Mouse (Mus musculus): ENCODE results near the gene Cabin1.

Gene Cabin1

DNA sequence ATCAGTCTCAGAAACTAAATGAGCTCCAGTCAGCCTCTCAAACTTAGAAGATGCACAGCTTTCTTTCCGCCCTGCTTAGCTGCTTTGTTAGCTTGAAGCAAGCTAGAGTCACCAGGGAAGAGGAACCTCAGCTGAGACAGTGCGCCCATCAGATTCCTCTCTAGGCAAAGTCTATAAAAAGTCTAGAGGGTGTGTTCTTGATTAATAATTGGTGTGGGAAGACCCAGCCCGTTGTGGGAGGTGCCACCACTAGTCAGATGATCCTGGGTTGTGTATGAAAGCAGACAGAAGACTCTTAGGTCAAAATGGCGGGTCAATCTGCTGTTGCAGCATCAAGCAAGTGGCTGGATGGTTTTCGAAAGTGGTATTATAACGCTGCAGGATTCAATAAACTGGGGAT, 2.7 kb upstream of the Cabin1 start:
- DNase-seq (ENCODE audit: low spot score) = no peak

DNA sequence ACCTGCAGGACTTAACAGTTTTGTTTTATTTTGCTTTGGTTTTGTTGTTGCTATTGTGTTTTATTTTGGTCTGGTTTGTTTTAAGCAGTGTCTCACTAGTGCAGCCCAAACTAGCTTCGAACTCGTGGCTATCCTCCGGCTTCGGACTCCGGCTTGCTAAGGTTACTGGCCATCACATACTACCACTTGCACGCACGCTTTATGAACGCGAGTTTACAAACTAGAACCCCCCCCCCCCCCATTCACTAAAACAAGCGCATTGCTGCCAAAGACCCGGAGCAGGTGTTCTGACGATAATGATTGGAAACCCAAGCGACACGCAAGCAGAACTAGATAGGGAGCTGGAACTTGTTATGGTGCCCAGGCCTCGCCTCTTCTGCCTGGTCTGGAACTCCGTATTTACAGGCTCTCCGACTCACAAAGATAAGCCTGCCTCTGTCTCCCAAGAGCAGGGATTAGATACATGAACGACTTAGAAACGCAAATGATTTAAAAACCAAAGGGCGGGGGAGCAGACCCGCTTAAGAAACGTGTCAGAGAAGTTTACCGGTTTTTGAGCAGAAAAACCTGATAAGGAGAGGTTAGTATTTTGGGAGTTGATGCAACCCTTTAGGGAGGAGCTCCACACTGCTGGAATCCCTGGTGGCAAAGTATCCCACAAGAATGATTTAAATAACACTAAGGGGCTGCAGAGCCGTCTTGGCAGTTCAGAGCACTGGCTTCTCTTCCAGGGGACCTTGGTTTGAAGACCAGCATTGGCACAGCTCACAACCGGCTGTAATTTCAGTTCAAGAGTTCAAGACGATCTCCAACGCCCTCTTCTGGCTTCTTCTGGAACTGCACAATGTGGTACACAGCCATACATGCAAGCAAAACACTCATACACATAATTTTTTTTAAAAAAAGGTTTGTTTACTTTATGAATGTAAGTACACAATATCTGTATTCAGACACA, 655 bp upstream of the Cabin1 start:
- no peak for DNase-seq (ENCODE audit: low spot score)

DNA sequence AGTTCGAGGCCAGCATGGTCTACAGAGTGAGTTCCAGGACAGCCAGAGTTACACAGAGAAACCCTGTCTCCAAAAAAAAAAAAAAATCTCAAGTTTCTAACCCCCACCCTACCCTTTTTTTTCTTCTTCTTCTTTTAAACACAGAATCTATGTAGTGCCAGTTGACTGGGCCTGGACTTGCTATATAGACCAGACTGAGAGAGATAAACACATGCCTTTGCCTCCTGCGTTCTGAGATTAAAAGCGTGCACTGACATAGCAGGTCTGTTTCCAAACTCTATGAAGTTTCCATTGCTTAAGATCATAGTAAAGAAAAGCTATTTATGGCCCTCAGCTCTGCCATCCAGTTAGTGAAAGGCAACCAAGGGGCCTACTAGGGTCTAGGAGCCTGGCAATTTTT, 1.7 kb downstream of the Cabin1 start:
- no peak for DNase-seq (ENCODE audit: low spot score)

DNA sequence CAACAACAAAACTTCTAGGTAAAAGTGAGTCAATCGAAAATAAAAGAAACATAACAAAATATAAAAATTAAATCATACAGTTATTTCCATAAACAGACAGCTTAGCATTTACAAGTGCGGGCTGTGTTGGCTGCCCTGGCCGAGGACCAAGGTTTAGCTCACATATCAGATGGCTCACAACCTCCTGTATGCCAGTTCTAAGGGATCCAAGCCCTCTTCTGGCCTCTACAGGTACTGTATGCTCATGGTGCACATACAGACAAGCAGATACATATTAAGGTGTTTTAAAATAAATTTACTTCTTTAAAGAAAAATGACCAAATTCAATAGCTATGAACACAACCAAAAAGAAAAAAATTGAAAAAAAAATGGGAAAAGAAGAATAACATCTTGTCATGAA, 3.8 kb downstream of the Cabin1 start:
- no peak for DNase-seq (ENCODE audit: low spot score)

DNA sequence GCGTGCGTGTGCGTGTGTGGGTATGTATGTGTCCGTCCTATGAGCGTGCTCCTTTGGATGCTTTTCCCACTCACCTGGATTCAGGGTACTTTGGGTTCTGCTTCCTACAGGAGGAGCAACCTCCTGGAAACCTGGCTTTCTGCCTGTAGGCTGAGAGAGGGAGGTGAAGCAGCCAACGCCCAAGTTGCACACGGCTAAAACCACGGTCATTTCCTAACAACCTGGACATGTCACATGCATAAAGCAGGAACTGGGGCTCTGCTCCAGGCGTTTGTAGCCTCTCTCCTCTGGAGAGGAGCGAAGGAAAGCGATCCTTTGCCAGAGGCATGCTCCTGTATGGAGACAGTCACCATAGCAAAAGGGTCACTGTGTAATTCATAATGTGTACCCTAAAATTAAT, 7.4 kb downstream of the Cabin1 start:
- DNase-seq (ENCODE audit: low spot score) = no peak

DNA sequence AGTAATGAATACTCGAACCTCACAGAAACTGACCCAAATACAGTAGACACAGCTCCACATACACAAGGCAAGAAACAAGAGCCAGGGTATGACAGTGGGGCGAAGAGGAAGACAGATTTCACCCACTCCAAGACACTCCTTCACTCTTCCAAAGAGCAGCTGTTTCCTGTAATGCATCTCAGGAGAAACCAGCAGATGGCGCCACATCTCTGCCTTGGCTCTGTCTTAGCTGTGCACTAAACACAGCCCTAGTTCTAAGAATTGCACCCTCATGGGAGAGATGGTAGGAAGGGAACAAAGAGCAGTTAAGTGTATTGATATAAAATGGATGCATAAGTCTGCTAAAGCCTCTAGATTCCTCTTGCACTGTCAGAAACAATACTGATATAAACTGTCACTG, 20.1 kb downstream of the Cabin1 start:
- DNase-seq (ENCODE audit: low spot score) = peak; percentile 85

DNA sequence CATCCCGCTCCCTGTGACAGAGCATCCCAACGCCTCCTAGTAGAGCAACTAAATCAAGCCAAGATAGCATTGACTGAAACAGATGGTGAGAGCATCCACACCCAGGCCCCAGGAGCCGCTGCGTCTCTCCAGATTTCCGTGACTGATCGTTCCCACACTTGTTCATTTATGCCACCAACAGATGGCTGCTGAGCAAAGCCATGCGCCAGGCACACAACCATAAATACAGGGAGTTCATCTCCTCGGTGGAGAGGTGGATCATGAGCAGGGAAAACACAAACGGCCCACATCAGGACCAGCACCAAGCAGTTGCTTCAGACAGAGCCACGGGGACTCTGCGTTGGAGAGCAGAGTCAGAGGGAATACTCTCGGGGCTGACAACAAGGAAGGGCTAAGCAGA, 20.8 kb downstream of the Cabin1 start:
- DNase-seq (ENCODE audit: low spot score) = peak; percentile 67

DNA sequence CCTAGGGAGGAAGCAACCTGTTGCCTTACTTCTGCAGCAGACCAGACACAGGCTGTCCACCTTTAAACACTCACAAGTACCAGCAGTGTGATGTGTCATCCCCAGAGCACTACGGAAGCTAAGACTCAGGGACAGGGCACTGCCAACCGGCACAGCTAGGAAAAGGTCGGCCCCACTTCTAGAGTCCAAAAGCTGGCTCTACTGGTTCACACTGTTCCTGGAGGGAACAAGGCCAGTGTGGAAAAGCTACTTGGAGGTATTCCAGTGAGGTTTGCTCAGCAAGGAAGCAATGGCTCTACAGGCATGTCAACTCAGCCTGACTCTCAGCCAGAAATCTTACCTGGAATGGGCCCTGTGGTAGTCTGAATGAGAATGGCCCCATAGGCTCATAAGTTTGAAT, 23.3 kb downstream of the Cabin1 start:
- no peak for DNase-seq (ENCODE audit: low spot score)

DNA sequence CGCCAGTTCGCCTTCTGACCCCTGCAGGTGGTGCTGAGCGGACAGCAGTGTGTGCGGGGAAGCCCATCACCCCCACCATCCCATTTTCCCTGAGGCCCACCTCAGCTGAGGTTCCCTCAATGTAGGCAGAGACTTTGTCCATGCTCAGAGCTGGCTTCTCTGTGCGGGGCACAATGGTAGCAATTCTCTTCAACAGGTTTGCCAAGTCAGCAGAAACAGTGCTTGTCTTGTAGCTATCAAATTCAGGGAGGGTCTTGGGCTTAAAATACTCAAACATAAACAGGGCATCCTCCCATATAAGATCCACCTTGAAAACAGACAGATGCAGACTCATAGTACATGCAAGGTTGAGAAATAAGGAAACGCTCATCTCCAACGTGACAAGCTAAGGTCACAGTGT, 38.7 kb downstream of the Cabin1 start:
- no peak for DNase-seq (ENCODE audit: low spot score)

DNA sequence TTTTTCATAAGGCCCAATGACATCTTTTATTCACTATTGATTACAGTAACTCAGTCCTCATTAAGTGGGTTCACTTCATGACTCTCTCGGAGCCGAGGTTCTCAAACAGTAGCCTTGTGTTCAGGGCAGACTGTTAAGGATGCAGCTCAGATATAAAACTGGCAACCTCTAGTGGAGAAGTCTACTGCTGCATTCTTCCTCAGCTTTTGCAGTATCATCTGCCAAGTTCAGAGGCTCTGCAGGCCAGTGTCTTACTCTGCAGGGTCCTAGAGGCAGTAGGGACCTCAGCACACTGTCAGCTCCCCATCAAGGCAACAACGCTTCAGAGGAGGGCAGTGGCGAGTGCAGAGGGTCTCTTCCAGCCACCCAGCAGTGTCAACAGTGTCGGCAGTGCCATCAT, 43.9 kb downstream of the Cabin1 start:
- DNase-seq (ENCODE audit: low spot score) = no peak

DNA sequence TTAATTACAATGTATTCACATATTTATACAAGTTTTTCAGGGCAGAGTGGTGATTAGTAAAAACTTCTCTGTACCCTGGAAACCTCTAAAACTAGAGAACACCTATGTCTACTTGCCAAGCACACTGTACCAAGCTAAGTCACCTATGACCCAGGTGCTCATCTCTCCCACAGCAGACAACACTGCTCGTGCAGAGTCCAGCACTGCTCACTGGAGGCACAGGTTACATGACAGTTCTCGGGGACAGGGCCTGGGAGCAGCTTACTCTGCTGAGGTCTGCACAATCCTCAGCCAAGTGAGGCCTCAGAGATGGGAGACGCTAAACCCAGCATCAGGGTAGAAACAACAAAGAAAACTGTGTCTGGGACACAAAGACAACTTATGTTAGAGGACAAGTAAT, 49.3 kb downstream of the Cabin1 start:
- no peak for DNase-seq (ENCODE audit: low spot score)

DNA sequence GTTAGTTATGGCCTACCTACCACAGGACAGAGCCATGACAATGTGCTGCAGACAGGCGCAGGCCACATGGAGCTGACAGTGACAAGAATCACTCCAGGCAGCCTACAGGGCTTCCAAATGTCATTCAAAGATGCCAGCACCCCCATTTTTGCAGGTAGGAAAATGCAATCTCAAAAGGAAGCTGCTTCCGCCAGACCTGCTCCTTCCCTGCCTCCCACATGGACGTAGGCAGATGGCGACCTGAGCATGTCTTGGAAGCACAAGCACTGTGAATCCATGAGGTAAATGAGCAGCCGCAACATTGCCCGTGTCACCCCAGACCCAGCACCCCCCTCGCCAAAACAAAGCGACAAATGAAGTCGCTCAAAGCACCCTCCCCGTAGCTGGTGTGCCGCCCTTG, 51.1 kb downstream of the Cabin1 start:
- DNase-seq (ENCODE audit: low spot score) = no peak

DNA sequence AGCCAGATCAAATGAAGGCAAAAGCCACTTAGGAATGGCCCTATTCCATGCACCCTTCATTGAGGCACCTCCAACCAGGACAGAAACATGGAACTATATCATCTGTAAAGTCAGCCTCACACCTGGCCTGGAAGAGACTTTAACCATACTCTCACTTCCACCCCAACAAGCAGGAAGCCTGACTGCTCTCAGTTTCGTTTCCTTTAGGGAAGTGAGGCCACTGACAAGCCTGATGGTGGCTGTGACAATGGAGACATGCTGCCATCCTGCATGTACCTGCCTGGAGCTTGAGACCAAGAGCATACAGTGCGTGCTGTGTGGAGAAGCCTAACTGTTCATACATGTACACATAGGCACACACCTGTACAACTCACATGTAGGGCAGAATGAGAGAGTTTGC, 53.9 kb downstream of the Cabin1 start:
- DNase-seq (ENCODE audit: low spot score) = no peak

DNA sequence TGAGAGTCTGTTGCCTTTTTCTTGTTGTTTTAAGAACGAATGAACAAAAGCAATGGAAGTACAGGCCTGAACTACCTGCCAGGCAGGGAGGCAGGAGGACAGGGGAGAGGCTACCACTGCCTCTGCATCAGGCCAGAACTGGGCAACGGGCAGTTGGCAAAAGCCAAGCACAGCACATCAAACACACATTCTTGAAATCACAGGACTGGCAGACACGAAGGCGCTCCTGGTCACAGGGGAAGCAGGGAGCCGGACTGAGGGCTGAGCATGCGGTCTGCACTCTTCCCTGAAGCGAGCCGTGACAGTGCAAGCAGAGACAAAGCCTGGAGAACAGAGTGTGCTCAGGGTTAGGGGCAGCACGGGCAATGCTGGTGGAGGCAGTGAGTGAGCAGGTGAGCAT, 54.9 kb downstream of the Cabin1 start:
- no peak for DNase-seq (ENCODE audit: low spot score)

DNA sequence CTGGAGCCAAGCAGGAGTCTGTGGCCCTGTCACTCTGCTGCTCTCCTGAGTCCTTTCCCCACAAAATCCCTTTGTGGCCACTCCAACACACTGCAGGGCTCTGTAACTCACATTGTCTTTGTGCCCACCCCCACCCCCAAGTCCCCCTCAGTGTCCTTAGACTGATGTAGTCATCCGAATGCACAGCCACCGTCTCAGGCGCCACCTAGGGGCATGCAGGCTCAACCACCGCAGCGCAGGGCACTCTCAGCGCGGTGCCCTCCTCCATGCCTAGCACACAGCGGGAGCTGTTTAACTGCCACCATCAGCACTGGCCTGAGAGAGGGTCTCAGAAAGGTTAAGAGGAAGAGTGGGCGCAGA, 55.5 kb downstream of the Cabin1 start:
- no peak for DNase-seq (ENCODE audit: low spot score)

DNA sequence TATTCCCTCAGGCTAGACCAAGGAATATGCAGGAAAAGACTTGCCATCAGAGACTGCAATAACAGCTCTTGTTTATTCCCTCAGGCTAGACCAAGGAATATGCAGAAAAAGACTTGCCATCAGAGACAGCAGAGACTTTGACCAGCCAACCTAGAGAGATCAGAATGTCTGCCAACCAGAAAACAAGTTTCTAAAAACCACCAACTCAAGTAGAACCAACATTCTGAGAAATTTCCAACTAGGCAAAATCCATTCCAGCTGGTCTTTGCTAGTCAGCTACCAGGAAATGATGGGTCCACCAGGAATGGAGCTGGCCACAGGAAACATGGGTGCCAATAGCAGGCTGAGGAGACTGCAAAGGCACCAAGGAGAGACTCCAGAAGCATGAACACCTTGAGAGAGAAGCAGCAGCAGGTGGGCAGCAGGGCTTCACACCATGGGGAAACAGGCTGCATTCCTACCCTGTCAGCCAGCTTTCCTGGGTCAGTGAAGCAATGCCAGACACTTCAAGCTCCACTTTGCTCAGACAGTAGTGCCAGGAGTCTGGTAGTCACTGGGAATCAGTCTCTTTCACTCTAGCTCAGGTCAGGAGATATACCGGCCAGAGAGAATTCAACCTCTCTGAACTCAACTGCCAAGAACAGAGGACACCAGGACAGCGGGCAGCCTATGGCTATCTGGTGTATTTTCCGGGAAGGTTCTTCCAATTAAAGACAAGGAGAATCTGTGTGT, 56.1 kb downstream of the Cabin1 start:
- DNase-seq (ENCODE audit: low spot score) = no peak

DNA sequence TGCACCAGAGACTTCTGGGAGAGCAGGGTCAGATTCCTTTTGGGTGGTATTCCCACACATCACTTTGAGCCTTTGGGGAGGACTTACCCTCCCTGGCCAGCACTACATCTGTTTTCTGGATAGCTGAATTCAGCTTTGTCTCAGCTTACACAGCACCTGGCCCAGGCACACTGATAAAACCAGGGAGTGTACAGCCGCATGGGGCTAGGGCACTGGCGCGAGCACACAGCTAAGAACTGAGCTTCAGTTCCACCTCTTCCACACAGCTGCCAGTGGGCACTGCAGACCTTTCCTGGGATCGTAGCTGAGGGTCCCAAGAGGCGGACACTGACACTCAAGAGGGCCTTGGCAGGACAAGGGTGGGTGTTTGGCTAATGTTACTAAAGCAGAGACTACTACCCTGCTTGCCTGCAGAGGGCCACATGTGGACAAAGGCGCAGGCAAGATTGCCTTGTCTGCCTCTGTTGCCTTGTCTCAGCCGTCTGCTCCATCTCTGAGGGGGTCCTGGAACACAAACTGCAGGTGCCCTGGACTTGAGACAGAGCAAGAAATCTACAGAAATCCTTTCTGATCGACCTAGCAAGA, 57.4 kb downstream of the Cabin1 start:
- DNase-seq (ENCODE audit: low spot score) = no peak

DNA sequence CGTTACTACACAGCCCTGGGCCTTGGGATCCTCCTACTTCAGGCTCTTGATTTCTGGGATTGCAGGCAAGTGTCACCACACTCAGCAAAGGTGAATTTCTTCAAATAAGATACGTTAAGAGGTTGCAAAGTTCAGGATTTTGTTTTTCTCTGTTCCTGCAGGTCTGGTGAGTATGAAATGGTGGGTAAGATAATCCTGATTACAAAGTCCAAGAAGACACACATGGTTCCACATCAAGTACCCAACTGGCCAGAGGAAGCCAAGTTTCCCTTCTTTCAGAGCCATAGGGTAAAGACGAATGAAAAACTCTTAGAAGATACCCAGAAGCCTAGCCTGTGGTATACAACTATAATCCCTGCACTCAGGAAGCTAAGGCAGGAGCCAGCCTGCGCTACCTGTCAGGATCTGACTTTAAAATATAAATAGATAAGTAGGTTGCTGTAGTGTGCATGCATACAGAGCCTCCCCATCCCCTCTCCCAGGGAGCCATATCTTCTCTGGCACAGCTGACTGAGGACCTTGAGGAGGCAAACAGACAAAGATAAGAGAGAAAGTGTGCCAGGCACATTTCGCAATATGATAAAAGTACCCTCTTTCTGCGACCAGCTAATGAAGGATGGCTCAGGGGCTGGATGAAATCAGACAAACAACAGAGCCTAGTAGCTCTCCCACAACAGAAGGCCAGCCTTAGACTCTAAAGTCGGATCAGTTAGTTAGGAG, 58.3 kb downstream of the Cabin1 start:
- DNase-seq (ENCODE audit: low spot score) = no peak

DNA sequence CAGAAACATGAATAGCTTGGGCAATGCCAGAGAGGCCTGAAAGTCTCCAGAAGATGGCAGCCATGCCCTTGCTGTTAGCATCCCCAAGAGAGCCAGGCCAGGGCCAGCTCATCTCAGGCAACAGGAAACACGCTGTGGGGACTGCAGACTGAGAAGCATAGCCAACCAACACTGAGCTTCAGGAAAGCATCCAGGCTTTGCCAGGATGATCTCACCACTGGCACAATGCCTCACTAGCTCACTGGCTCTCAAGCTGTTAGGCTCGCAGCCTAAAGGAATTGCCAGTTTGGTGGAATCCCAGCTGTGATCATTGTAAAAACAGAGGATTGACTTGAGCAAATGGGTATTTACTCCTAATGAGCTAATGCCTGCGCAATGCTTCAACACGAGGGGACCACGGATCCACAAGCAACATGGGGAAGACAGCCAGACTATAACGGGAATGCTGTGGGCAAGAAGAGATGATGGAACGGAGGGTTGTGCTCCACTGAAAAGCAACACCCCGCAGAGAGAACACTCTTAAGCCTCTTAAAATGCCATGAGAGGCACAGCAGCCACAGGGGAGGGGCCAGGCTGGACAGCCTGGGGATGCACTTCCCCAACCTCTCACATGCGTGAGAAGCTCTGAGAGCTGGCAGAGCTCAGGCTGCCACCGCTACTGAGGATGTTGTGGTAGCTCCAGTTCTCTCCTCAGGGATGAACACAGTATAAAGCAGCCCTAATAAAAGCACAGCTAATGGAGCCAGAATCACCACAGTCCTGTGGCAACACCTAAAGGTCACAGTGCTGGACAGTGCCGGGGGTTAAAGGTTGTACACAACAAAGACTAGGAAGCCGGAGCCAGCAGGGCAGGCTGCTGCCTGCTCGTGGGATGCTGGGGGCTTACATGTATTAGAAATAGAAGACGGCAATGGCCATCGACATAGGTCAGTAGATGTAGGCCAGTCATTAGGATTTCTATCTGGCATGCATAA, 59.6 kb downstream of the Cabin1 start:
- peak; percentile 97 for DNase-seq (ENCODE audit: low spot score)

DNA sequence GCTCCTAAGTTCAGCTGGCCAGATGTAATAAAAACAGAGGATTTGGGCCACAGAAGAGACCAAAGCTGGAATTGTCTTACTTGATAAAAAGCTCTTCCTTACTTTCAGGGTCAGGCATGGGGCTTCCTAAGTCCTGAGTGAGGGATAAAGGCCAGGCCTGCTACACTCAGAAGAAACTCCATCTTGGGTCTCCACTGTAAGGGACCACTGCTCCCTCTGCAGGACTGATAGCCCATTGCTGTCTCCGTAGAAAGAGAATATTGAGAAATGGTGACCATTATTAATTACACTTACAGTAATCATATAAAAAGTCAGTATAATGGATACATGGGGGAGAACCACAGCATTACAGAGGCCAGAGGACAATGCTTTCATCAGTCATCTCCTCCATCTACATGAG, 60.6 kb downstream of the Cabin1 start:
- no peak for DNase-seq (ENCODE audit: low spot score)

DNA sequence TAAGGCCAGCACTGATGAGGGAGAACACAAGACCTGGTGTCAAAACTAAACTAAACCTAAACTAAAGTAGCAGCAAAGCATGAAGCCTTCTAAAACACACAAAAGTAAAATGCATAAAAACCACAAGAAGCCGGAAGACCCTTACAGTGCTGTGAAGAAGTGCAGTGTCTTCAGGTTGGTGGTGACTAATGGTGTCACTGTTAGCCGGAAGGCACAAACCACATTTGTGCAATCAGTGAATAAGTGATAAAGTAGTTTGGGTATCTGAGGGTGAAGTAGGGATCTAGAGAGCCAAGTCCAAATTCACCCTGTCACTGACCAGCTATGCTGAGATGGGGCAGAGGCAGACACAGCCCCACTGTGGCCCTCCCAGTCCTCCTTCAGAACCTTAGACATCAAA, 61.6 kb downstream of the Cabin1 start:
- no peak for DNase-seq (ENCODE audit: low spot score)

Data from layer of hippocampus, adult 9-10 months (tissue).